Mouse (Mus musculus) kidney, adult 2 months (tissue): Measurements from ENCODE around the gene Pear1.

Source experiments
- CTCF ChIP-seq: fragments of 200-500 bp; conservative IDR thresholded peaks from 2 replicates; pipeline ENCODE4 v1.5.1; 2011; ENCODE audit warnings: low read depth, mild to moderate bottlenecking, control low read depth, low read length, moderate library complexity, mixed read lengths; ENCODE audit not compliant: insufficient read depth, insufficient read length
- POLR2A ChIP-seq: fragments of 200-500 bp; IDR thresholded peaks from one replicate; pipeline ENCODE4 v1.6.1; 2011; ENCODE audit warnings: low read depth, low read length, control low read depth

DNA sequence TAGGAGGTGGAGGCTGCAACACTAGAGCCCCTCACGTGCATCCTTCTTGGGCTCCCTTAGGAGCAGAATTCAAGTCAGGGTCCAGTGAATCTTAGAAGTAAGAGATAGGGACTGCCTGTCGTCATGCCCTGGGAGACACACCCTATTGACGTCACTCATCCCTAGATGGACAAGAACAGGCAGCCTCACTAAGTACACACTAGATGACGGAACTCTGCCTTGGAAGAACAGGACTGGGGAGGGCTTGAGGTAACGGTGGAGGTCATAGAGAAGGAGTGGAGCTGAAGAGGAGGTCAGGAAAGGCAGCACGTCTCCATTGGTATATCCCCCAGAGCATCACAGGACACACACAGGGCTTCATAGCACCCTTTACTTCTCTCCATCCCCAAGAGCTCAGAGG lies 95.4 kb downstream of the Pear1 start:
- TF ChIP-seq POLR2A: no peak
- no peak for TF ChIP-seq CTCF
